Mouse (Mus musculus) CH12.LX (cell line): ENCODE results near the gene Trib3.
A peak's percentile ranks its signal among the peaks of the same experiment; 100 is the strongest.

Experiments
- CTCF ChIP-seq, 2 experiments: IDR thresholded peaks in 1 of 2; conservative IDR thresholded peaks in 1 of 2; 2 replicates each; pipeline ENCODE4 v1.5.1; 2011 to 2012; ENCODE audit warnings: low read depth in 2 of 2, low read length in 2 of 2, improper control_type of control experiment in 1 of 2, inconsistent platforms in 1 of 2, mild to moderate bottlenecking in 1 of 2, moderate library complexity in 1 of 2
- EP300 ChIP-seq: IDR thresholded peaks from 2 replicates; pipeline ENCODE4 v1.6.1; 2011; ENCODE audit warnings: low read length, improper control_type of control experiment
- MXI1 ChIP-seq: IDR thresholded peaks from 2 replicates; pipeline ENCODE4 v1.6.1; 2011; ENCODE audit warnings: mild to moderate bottlenecking, low read depth, low read length, improper control_type of control experiment
- PAX5 ChIP-seq: IDR thresholded peaks from 2 replicates; pipeline ENCODE4 v1.6.1; 2012; ENCODE audit warnings: low read length, inconsistent platforms, mixed read lengths
- POLR2A ChIP-seq: IDR thresholded peaks from 2 replicates; pipeline ENCODE4 v1.6.1; 2011; ENCODE audit warnings: low read depth, mild to moderate bottlenecking, improper control_type of control experiment, low read length
- POLR2AphosphoS2 ChIP-seq: IDR thresholded peaks from 2 replicates; pipeline ENCODE4 v1.6.1; 2011; ENCODE audit warnings: low read depth, low read length, improper control_type of control experiment
- RAD21 ChIP-seq: IDR thresholded peaks from 2 replicates; pipeline ENCODE4 v1.6.1; 2011; ENCODE audit warnings: low read depth, mild to moderate bottlenecking, low read length, improper control_type of control experiment, moderate library complexity
- RCOR1 ChIP-seq: conservative IDR thresholded peaks from 2 replicates; pipeline ENCODE4 v1.6.1; 2012; ENCODE audit warnings: low read depth, mild to moderate bottlenecking, inconsistent platforms, low read length, improper control_type of control experiment
- TBP ChIP-seq: conservative IDR thresholded peaks from 2 replicates; pipeline ENCODE4 v1.6.1; 2011; ENCODE audit warnings: low read depth, low read length, improper control_type of control experiment
- TCF12 ChIP-seq: IDR thresholded peaks from 2 replicates; pipeline ENCODE4 v1.6.1; 2014; ENCODE audit warnings: low read depth, mild to moderate bottlenecking, inconsistent platforms, low read length, improper control_type of control experiment
- UBTF ChIP-seq: IDR thresholded peaks from 2 replicates; pipeline ENCODE4 v1.6.1; 2012; ENCODE audit warnings: low read depth, mild to moderate bottlenecking, inconsistent platforms, low read length, improper control_type of control experiment, moderate library complexity
- USF1 ChIP-seq: IDR thresholded peaks from 2 replicates; pipeline ENCODE4 v1.6.1; 2014; ENCODE audit warnings: low read depth, mild to moderate bottlenecking, inconsistent platforms, low read length, improper control_type of control experiment
- ZKSCAN1 ChIP-seq: IDR thresholded peaks from 2 replicates; pipeline ENCODE4 v1.6.1; 2012; ENCODE audit warnings: low read depth, inconsistent platforms, low read length, improper control_type of control experiment, borderline replicate concordance

DNA sequence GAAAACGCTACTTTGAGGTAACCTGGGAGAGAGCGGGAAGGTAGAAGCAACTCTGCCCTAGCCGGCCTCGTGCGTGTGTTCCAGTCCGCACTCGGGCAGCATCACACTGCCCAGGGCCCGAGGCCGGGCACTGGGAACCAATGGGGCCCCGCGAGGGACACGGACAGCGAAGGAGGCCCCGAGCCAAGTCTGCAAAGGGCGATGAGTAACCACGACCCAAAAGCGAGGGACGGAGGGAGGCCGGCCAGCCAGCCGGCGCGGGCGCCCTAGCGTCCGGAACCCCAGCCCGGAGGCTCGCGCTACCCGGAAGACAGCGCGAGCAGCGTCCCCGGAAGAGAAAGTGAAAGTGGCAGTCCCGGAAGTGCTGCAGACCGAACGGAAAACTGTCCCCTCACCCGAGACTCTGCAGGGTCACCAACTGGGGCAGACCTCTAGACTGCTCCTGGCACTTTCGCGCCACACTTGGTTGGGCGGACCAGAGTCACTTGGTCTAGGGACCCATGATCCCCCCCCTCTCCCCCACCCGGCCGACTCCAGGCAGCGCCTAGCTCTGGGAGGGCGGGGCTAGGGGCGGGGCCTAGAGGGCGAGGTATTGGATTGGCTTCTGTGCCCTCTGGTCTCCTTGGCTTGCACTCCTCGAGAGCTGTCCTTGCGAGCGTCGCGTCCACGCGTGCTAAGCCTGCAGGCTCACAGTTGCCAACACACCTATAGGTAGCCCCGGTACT, 11.6 kb downstream of the Trib3 start, which contains the start of gene Rbck1:
- TF ChIP-seq CTCF (conservative IDR thresholded peaks at IDR 0.05 in 1 of 2, IDR thresholded peaks at IDR 0.05 in 1 of 2; ENCODE audit: low read depth in 2 of 2, low read length in 2 of 2) = peak in 1 of 2 experiments; percentile 34; a peak in 2 of 4 replicates
- TF ChIP-seq MXI1 = peak; percentile 65; the same call in 1 of the 2 replicates
- TF ChIP-seq EP300 = no peak
- TF ChIP-seq ZKSCAN1 = no peak
- 0 out of 2 replicates have a peak, but pooled peaks have one; percentile 36 for TF ChIP-seq TBP
- TF ChIP-seq POLR2A = peak; percentile 92
- no peak for TF ChIP-seq PAX5
- TF ChIP-seq POLR2AphosphoS2 = no peak
- no peak; the same call in 1 of the 2 replicates for TF ChIP-seq UBTF
- no peak for TF ChIP-seq USF1
- TF ChIP-seq RAD21 = no peak
- no peak for TF ChIP-seq RCOR1
- TF ChIP-seq TCF12 = peak; percentile 89
